Mouse (Mus musculus): ENCODE measurements at regions not wholly inside any gene's neighbourhood (a gene's known extent, or its start where the extent isn't known, plus 50 kb on each side); places are given as distances from the start of the nearest gene placed in this dataset.

- no peaks in the 10 kb centered on the region for H3K36me3 ChIP-seq (ENCODE audit: control insufficient read depth, insufficient read depth, low read length)
- peak; percentile 66 for DNase-seq
- no peak overlapping the region for H3K4me3 ChIP-seq (replicated peaks; ENCODE audit: low read depth, low read length)
- no peaks in the 10 kb centered on the region for H3K4me1 ChIP-seq (ENCODE audit: control insufficient read depth, insufficient read depth, low read length)
- WGBS, result 12% methylated on average over 4 of the region's 4 CpGs
- no peak overlapping the region for H3K9ac ChIP-seq (replicated peaks; ENCODE audit: low read length)
- H3K4me2 ChIP-seq (ENCODE audit: low read length), result no peak overlapping the region
- H3K9me3 ChIP-seq (ENCODE audit: control insufficient read depth, low read length), result no peaks in the 10 kb centered on the region
- no peak overlapping the region for H3K27ac ChIP-seq (replicated peaks; ENCODE audit: low read depth, low read length)
- no peak for ATAC-seq (ENCODE audit: low FRiP score, low TSS enrichment)
- H3K27me3 ChIP-seq (ENCODE audit: control insufficient read depth, insufficient read depth, low read length), result peaks cover 8% of the 10 kb centered on the region; the same call in 1 of the 2 replicates
These were observed 661.0 kb downstream of the Pcdh18 start for GRCm38 (mm10) chr3:49096118-49096517.

- 18% methylated on average over 11 of the region's 11 CpGs for WGBS
- Histone ChIP-seq H3K27ac (replicated peaks; ENCODE audit: low read depth, low read length) (no peak overlapping the region), H3K9me3 (ENCODE audit: control insufficient read depth, low read length) (no peaks in the 10 kb centered on the region), H3K9ac (replicated peaks; ENCODE audit: low read length) (no peak overlapping the region), H3K4me3 (replicated peaks; ENCODE audit: low read depth, low read length) (no peak overlapping the region), H3K27me3 (ENCODE audit: control insufficient read depth, insufficient read depth, low read length) (peaks cover 8% of the 10 kb centered on the region; the same call in 1 of the 2 replicates), H3K36me3 (ENCODE audit: control insufficient read depth, insufficient read depth, low read length) (no peaks in the 10 kb centered on the region), H3K4me2 (ENCODE audit: low read length) (peak overlapping the region; percentile 26), H3K4me1 (ENCODE audit: control insufficient read depth, insufficient read depth, low read length) (no peaks in the 10 kb centered on the region)
- ATAC-seq (ENCODE audit: low FRiP score, low TSS enrichment) (peak; percentile 79), DNase-seq (peak; percentile 90)
These were observed 663.1 kb downstream of the Pcdh18 start for GRCm38 (mm10) chr3:49093818-49094680.

DNA sequence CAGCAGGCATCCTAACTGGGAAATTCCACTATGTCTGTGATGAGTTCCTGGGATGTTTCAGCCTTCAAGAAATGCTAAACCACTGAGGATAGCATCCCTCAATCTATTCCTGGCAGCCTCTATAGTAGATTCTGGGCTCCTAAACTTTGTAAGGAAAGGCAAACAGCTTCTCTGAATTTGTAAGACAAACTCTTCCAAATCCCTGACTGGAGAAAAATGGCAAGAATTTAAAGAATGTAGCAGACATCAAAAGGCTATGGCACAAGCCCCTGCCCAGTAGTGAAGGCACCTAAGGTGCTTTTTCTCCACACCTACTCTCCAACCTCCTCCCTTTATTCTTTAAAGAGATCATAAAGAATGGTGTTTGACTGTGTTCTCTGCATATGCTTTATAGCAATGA lies 688.3 kb downstream of the Pcdh18 start:
- no peak overlapping the region for H3K4me3 ChIP-seq (replicated peaks; ENCODE audit: low read depth, low read length)
- H3K27me3 ChIP-seq (ENCODE audit: control insufficient read depth, insufficient read depth, low read length), result no peaks in the 10 kb centered on the region
- H3K9me3 ChIP-seq (ENCODE audit: control insufficient read depth, low read length), result no peaks in the 10 kb centered on the region
- DNase-seq (no peak), ATAC-seq (ENCODE audit: low FRiP score, low TSS enrichment) (no peak)
- H3K36me3 ChIP-seq (ENCODE audit: control insufficient read depth, insufficient read depth, low read length), result no peaks in the 10 kb centered on the region
- no peak overlapping the region for H3K27ac ChIP-seq (replicated peaks; ENCODE audit: low read depth, low read length)
- H3K4me2 ChIP-seq (ENCODE audit: low read length), result no peak overlapping the region
- no peak overlapping the region for H3K9ac ChIP-seq (replicated peaks; ENCODE audit: low read length)
- no peaks in the 10 kb centered on the region for H3K4me1 ChIP-seq (ENCODE audit: control insufficient read depth, insufficient read depth, low read length)

DNA sequence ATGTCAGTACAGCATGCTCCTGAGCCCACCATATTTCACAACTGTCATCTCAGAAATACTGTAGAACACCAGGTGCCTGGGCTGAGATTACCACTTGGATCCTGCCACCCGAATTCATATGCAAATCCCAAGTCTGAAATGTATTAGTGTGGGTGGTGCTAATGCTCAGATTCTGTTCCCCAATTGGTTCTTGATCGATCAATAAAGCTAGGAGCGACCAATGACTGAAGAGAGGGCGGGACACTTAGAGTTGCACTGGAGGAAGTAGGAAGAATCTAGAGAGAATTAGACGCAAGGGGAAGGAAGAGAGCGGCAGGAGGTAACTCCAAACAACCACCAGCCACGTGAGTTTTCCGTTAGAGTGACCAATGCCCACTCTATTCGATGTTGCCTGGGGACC lies 695.0 kb downstream of the Pcdh18 start:
- no peak for ATAC-seq (ENCODE audit: low FRiP score, low TSS enrichment)
- no peaks in the 10 kb centered on the region for H3K9me3 ChIP-seq (ENCODE audit: control insufficient read depth, low read length)
- 79% methylated on average over 9 of the region's 9 CpGs for WGBS
- no peak overlapping the region for H3K4me2 ChIP-seq (ENCODE audit: low read length)
- no peaks in the 10 kb centered on the region for H3K4me1 ChIP-seq (ENCODE audit: control insufficient read depth, insufficient read depth, low read length)
- no peak for DNase-seq
- H3K9ac ChIP-seq (replicated peaks; ENCODE audit: low read length), result no peak overlapping the region
- no peak overlapping the region for H3K4me3 ChIP-seq (replicated peaks; ENCODE audit: low read depth, low read length)
- H3K27ac ChIP-seq (replicated peaks; ENCODE audit: low read depth, low read length), result no peak overlapping the region
- no peaks in the 10 kb centered on the region for H3K27me3 ChIP-seq (ENCODE audit: control insufficient read depth, insufficient read depth, low read length)
- no peaks in the 10 kb centered on the region for H3K36me3 ChIP-seq (ENCODE audit: control insufficient read depth, insufficient read depth, low read length)

GRCm38 (mm10) chr3:49032981-49033380 lies 724.1 kb downstream of the Pcdh18 start:
- no peak overlapping the region for H3K4me3 ChIP-seq (replicated peaks; ENCODE audit: low read depth, low read length)
- peak; percentile 81 for ATAC-seq (ENCODE audit: low FRiP score, low TSS enrichment)
- H3K27ac ChIP-seq (replicated peaks; ENCODE audit: low read depth, low read length), result no peak overlapping the region
- H3K36me3 ChIP-seq (ENCODE audit: control insufficient read depth, insufficient read depth, low read length), result no peaks in the 10 kb centered on the region
- H3K4me1 ChIP-seq (ENCODE audit: control insufficient read depth, insufficient read depth, low read length), result no peaks in the 10 kb centered on the region
- H3K4me2 ChIP-seq (ENCODE audit: low read length), result no peak overlapping the region
- H3K9me3 ChIP-seq (ENCODE audit: control insufficient read depth, low read length), result no peaks in the 10 kb centered on the region
- peak; percentile 67 for DNase-seq
- no peaks in the 10 kb centered on the region for H3K27me3 ChIP-seq (ENCODE audit: control insufficient read depth, insufficient read depth, low read length)
- WGBS, result 46% methylated on average over 5 of the region's 5 CpGs
- H3K9ac ChIP-seq (replicated peaks; ENCODE audit: low read length), result no peak overlapping the region

GRCm38 (mm10) chr3:49009211-49009967 lies 747.7 kb downstream of the Pcdh18 start:
- Histone ChIP-seq H3K27me3 (ENCODE audit: control insufficient read depth, insufficient read depth, low read length) (no peaks in the 10 kb centered on the region), H3K9ac (replicated peaks; ENCODE audit: low read length) (no peak overlapping the region), H3K4me3 (replicated peaks; ENCODE audit: low read depth, low read length) (no peak overlapping the region), H3K27ac (replicated peaks; ENCODE audit: low read depth, low read length) (no peak overlapping the region), H3K36me3 (ENCODE audit: control insufficient read depth, insufficient read depth, low read length) (no peaks in the 10 kb centered on the region), H3K4me2 (ENCODE audit: low read length) (no peak overlapping the region), H3K9me3 (ENCODE audit: control insufficient read depth, low read length) (no peaks in the 10 kb centered on the region), H3K4me1 (ENCODE audit: control insufficient read depth, insufficient read depth, low read length) (no peaks in the 10 kb centered on the region)
- ATAC-seq (ENCODE audit: low FRiP score, low TSS enrichment) (no peak), DNase-seq (no peak)
- WGBS, result 90% methylated on average over 6 of the region's 6 CpGs
